Mouse (Mus musculus) splenic B cell, adult 2 months (primary cell): ENCODE results near the gene Taf4.

Source experiments
- DNase-seq: peaks from one replicate; pipeline ENCODE4 v3.0.0-alpha.2; 2011; ENCODE audit warnings: low read depth, low spot score
- H3K27me3 ChIP-seq: 2 replicates; pipeline ENCODE4 v1.6.1; 2012; ENCODE audit warnings: mild to moderate bottlenecking, low read length, moderate library complexity, mixed read lengths; ENCODE audit not compliant: control insufficient read depth, poor library complexity, insufficient read depth, severe bottlenecking
- H3K36me3 ChIP-seq: 2 replicates; pipeline ENCODE4 v1.6.1; 2012; ENCODE audit warnings: mild to moderate bottlenecking, low read length, moderate library complexity, mixed read lengths; ENCODE audit not compliant: control insufficient read depth, poor library complexity, insufficient read depth, severe bottlenecking

Gene Taf4

DNA sequence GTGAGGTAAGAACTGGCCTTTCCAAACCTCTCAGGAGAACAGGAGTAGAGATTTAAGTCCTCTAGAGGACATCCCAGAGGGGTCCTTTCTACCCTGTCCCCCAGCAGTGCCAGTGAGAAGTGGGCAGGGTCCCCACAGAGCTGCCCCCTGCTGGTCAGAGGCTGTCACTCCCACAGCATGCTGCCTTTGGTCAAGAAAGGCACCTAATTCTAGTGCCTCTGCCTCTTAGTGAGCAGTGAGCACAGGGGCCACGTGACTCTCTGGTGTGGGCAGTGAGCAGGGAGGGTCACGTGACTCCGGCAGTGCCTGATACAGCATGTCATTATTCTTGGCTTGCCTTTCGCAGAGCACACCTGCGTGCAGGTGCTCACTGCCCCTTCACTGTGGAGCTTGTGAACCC, 103.1 kb downstream of the Taf4 start:
- DNase-seq: peak; percentile 12
- no peaks in the 10 kb centered on the region for H3K36me3 ChIP-seq
- no peaks in the 10 kb centered on the region for H3K27me3 ChIP-seq

DNA sequence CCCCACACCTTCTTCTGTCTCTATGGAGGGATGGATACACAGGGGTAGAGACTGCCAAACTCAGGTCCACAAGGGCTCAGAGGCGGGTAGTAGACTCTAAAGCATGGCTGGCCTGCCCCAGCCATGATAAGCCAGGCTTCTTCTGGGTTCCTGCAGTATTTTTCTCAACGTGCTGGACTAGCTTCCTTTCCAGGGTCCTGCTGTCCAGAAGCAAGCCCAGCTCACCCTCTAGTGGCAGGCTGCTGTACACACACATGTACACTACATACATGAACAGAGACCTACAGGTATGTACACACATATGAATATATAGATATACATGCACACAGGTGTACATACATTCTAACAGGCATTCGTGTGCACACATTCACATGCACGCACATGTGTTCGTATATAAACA, 103.7 kb downstream of the Taf4 start:
- no peaks in the 10 kb centered on the region for H3K27me3 ChIP-seq
- no peak for DNase-seq
- no peaks in the 10 kb centered on the region for H3K36me3 ChIP-seq

DNA sequence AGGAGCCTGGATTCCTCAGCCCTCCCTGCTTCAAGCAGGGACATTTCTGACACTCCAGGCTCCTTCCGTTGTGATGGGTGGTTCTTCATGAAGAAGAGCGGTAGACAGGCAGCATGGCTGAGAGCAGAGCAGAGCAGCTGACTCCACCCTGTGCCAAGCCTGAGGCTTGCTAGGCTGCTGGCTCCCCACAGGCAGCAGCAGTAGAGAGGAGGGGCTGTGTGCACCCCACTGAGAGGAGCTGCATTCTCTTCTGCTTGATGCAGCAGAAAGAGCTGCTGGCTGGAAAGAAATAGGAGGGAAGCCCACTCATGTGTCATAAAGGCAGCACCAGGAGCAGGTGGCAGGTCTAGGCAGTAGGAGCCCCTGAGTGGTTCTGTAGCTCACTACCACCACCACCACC, 106.6 kb downstream of the Taf4 start:
- Histone ChIP-seq H3K36me3 (no peaks in the 10 kb centered on the region), H3K27me3 (no peaks in the 10 kb centered on the region)
- no peak for DNase-seq

DNA sequence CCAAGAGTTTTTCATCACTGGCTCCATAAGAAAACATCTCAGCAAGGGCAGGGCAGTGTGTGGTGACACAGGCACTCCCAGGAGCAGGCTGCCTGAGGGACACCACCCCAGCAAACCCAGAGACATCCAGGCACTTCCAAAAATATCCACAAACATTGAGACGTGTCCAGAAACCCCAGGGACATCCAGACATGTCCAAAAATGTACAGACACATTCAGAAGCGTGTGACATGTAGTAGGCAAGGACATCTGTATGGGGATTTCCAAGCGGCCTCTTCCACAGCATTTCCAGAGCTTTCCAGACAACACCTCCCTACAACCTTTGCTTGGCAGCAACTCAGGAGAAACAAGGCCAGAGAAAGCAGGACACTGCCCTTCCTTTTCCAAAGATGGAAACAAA, 108.8 kb downstream of the Taf4 start:
- no peak for DNase-seq
- Histone ChIP-seq H3K36me3 (no peaks in the 10 kb centered on the region), H3K27me3 (no peaks in the 10 kb centered on the region)

DNA sequence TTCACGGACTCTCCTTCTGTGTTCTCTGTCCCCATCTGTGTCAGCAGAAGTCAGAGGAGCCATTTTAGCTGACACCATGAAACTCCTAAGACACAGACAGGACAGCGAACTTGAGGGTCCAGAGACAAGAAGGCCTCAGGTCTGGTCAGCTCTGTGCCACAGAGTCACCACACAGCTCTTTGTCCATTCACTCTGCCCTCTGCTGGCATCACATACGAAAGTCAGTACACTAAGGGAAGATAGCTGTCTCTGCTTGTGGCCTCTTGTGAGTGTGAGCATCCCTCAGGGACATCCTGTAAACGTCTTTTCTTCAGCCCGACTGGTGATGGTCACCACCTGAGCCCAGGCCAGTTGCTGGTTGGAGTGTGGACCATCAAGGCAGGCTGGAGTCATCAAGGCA, 111.3 kb downstream of the Taf4 start:
- no peak for DNase-seq
- no peaks in the 10 kb centered on the region for H3K27me3 ChIP-seq
- no peaks in the 10 kb centered on the region for H3K36me3 ChIP-seq

DNA sequence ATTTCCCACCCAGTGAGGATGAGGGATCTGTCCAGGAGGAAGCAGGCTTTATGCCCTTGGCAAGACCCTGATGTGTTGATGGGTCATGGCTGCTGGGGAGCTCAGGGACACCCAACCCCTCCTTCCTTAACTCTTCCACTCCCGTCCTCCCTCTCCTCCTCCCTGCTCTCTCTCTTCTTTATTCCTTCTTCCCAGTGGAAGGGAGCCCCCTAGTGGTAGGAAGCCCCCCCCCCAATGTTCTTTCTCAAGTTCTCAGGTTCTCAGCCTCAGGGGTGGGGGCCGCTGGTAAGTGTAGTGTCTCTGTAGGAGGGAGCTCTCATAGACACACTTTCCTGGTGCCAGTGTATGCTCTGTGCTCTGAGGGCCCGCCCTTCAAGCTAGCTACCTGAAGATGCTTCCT, 113.2 kb downstream of the Taf4 start:
- Histone ChIP-seq H3K36me3 (no peaks in the 10 kb centered on the region), H3K27me3 (no peaks in the 10 kb centered on the region)
- peak; percentile 4 for DNase-seq

DNA sequence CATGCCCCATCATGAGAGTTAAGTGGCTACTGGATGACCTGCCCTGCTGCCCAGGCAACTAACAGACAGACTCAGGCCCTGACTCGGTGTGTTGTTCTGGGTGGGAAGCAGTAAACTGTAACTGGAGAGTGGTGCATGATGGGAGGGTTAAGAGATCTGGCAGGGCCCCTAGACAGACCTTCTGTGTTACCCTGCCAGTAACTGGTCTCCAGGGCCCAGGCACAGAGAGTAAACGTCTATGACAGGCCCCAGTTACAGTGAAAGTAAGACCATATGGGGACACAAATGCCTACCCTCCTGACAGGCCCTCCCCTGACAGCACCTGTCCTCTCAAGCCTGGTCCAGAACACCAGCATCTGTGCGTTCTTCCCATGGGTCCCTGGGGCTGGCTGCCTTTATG, 113.8 kb downstream of the Taf4 start:
- DNase-seq: no peak
- H3K27me3 ChIP-seq: no peaks in the 10 kb centered on the region

More for the DNA sequence above, 113.8 kb downstream of the Taf4 start:
- H3K36me3 ChIP-seq: no peaks in the 10 kb centered on the region
